Comparison of ENCODE assay signal across 16 mouse cellular contexts in the genomic region with DNA sequence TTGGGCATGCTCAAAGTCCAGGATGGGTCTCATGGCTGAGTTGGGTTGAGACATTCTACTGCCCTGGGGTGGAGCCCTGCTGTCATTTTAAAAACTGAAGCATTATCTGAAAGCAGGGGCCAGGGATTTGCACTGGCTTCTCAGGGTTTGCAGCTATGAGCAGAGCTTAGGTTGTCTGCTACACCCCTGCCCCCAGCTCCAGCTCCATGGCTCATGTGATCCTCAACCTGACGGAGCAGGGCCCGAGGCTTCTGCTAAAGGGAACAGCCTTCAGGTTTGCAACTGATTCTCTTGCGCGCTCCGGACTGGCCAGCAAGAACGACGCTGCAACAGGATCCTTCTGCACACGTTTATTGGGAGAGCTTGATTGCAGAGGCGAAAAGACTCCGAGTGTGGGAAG. TPM values are rescaled to one million over a fixed set of nuclear protein-coding genes. Genes with fewer than 3 reads are reported as not detected.
"Had no signal": no experiment of that assay in that cellular context is flagged by ENCODE, and none has a peak within 500 bp of the region (broad histone marks: within the 10 kb centered on the region; RNA-seq: fewer than 3 reads in every experiment).

No protein-coding gene starts in this region.

- H3K27me3 ChIP-seq: limb, embryonic 13.5 days; liver, embryonic 15.5 days; midbrain, embryonic 12.5 days had no signal

- H3K36me3 ChIP-seq: limb, embryonic 13.5 days; liver, embryonic 15.5 days; midbrain, embryonic 12.5 days had no signal

- ATAC-seq: midbrain, embryonic 16.5 days had no signal

- H3K27ac ChIP-seq: layer of hippocampus, adult 2 months; limb, embryonic 13.5 days; liver, embryonic 15.5 days; midbrain, embryonic 12.5 days had no signal

- H3K9ac ChIP-seq: limb, embryonic 13.5 days; liver, embryonic 15.5 days; lung, embryonic 14.5 days; midbrain, embryonic 12.5 days had no signal

- H3K4me2 ChIP-seq: limb, embryonic 13.5 days; liver, embryonic 11.5 days; liver, embryonic 15.5 days; lung, embryonic 14.5 days; midbrain, embryonic 12.5 days had no signal

- DNase-seq: left cerebral cortex, postnatal 4 days; lung, embryonic 14.5 days; right cerebral cortex, adult 18-20 months; right cerebral cortex, postnatal 25 days; thymus, postnatal 4 days had no signal

- H3K4me3 ChIP-seq: layer of hippocampus, adult 2 months; limb, embryonic 13.5 days; liver, embryonic 15.5 days; midbrain, embryonic 12.5 days had no signal

- H3K9me3 ChIP-seq: limb, embryonic 13.5 days; liver, embryonic 15.5 days had no signal

RNA-seq across cellular contexts. Expression of gene Fscn2, which starts 41.2 kb away (rescaled TPM):
- total RNA-seq: layer of hippocampus, postnatal 10 days; left cerebral cortex, adult 18-20 months; left cerebral cortex, postnatal 10 days; megakaryocyte-erythroid progenitor cell, adult 5-6 weeks had no signal
- polyA plus RNA-seq: liver, embryonic 15.5 days; small intestine, adult 2 months had no signal
